10 mouse cellular contexts compared by ENCODE assay signal in genomic region chr14:122957941-122958340, GRCm38 (mm10). TPM values are rescaled to one million over a fixed set of nuclear protein-coding genes. Genes with fewer than 3 reads are reported as not detected.
DNase-seq lines count a peak whose midpoint lies in the region; ATAC-seq and TF ChIP-seq lines count a peak whose summit lies in the region.
"Had no signal": no experiment of that assay in that cellular context is flagged by ENCODE, and none has a peak within 500 bp of the region (broad histone marks: within the 10 kb centered on the region; RNA-seq: fewer than 3 reads in every experiment).

No protein-coding gene starts in this region.

- no peak for TF ChIP-seq EP300 in liver, postnatal 0 days (IDR thresholded peaks at IDR 0.05; ENCODE audit: low read depth)

- H3K4me1 ChIP-seq in midbrain, embryonic 13.5 days (replicated peaks): no peaks in the 10 kb centered on the region
- no peaks in the 10 kb centered on the region for H3K4me1 ChIP-seq in midbrain, embryonic 11.5 days (ENCODE audit: control insufficient read depth, insufficient read depth, low read length)
- no peaks in the 10 kb centered on the region for H3K4me1 ChIP-seq in liver, postnatal 0 days (ENCODE audit: insufficient read depth)

- TF ChIP-seq CTCF in liver, postnatal 0 days (IDR thresholded peaks at IDR 0.05; ENCODE audit: low read depth): no peak

- H3K4me3 ChIP-seq in midbrain, embryonic 13.5 days (replicated peaks): no peak overlapping the region
- H3K4me3 ChIP-seq in midbrain, embryonic 11.5 days (ENCODE audit: low read depth, low read length): no peak overlapping the region
- no peak overlapping the region for H3K4me3 ChIP-seq in liver, postnatal 0 days (ENCODE audit: low read depth, low read length)

- 83% methylated on average over 8 of the region's 8 CpGs for WGBS in midbrain, embryonic 13.5 days
- WGBS in midbrain, embryonic 11.5 days: 93% methylated on average over 8 of the region's 8 CpGs
- WGBS in liver, postnatal 0 days (ENCODE audit: insufficient replicate concordance): 85% methylated on average over 8 of the region's 8 CpGs

- H3K9me3 ChIP-seq in midbrain, embryonic 13.5 days: no peaks in the 10 kb centered on the region
- H3K9me3 ChIP-seq in midbrain, embryonic 11.5 days (ENCODE audit: control insufficient read depth, low read length): no peaks in the 10 kb centered on the region
- no peaks in the 10 kb centered on the region for H3K9me3 ChIP-seq in liver, postnatal 0 days (ENCODE audit: low read length)
- H3K9me3 ChIP-seq: G1E had no signal

- peaks cover 21% of the 10 kb centered on the region for H3K36me3 ChIP-seq in midbrain, embryonic 13.5 days
- H3K36me3 ChIP-seq in midbrain, embryonic 11.5 days (ENCODE audit: control insufficient read depth, insufficient read depth, low read length): no peaks in the 10 kb centered on the region
- no peaks in the 10 kb centered on the region for H3K36me3 ChIP-seq in liver, postnatal 0 days (replicated peaks; ENCODE audit: insufficient read depth, low read length)

- ATAC-seq in midbrain, embryonic 13.5 days: peak; percentile 91
- ATAC-seq in midbrain, embryonic 11.5 days (ENCODE audit: low FRiP score): no peak
- ATAC-seq in liver, postnatal 0 days: no peak

- DNase-seq in midbrain, embryonic 11.5 days (ENCODE audit: low spot score, missing footprints): no peak
- peak; percentile 38 for DNase-seq in gastrocnemius, adult 18-20 months (ENCODE audit: low spot score)
- DNase-seq in left cerebral cortex, adult 8-10 months (ENCODE audit: low spot score in 2 of 2): peak; percentile 64 to 90
- DNase-seq in skeletal muscle tissue, adult 2 months (ENCODE audit: low read depth, low spot score): peak; percentile 20
- DNase-seq in kidney, adult 11 months: no peak
- no peak for DNase-seq in liver, postnatal 0 days
- no peak for DNase-seq in adrenal gland, adult 2 months

- no peak overlapping the region for H3K27ac ChIP-seq in midbrain, embryonic 13.5 days
- H3K27ac ChIP-seq in midbrain, embryonic 11.5 days (ENCODE audit: low read depth, low read length): no peak overlapping the region
- H3K27ac ChIP-seq in liver, postnatal 0 days (ENCODE audit: low read depth): no peak overlapping the region
- H3K27ac ChIP-seq: liver, embryonic 14.5 days had no signal

- no peaks in the 10 kb centered on the region for H3K27me3 ChIP-seq in midbrain, embryonic 13.5 days
- no peaks in the 10 kb centered on the region for H3K27me3 ChIP-seq in midbrain, embryonic 11.5 days (ENCODE audit: control insufficient read depth, insufficient read depth, low read length)
- H3K27me3 ChIP-seq in liver, postnatal 0 days (ENCODE audit: insufficient read depth, low read length): no peaks in the 10 kb centered on the region

- H3K4me2 ChIP-seq in midbrain, embryonic 13.5 days (replicated peaks): no peak overlapping the region
- no peak overlapping the region for H3K4me2 ChIP-seq in midbrain, embryonic 11.5 days
- no peak overlapping the region for H3K4me2 ChIP-seq in liver, postnatal 0 days (ENCODE audit: low read depth, low read length)

- no peak overlapping the region for H3K9ac ChIP-seq in midbrain, embryonic 13.5 days (replicated peaks)
- H3K9ac ChIP-seq in midbrain, embryonic 11.5 days (ENCODE audit: low read length): no peak overlapping the region
- no peak overlapping the region for H3K9ac ChIP-seq in liver, postnatal 0 days (replicated peaks)
- H3K9ac ChIP-seq: liver, embryonic 14.5 days had no signal

RNA-seq across cellular contexts. Expression of gene Tmtc4, which starts 25.9 kb away (rescaled TPM):
- 48.1 and 51.5 TPM in 2 replicates for polyA plus RNA-seq in midbrain, embryonic 13.5 days (2015; fragmentation: Nextera tagmentation; extraction: Ambion mirVana)
- 39.8 and 41.6 TPM in 2 replicates for polyA plus RNA-seq in midbrain, embryonic 11.5 days (2014; fragmentation: Nextera tagmentation; extraction: Ambion mirVana)
- 1 to 10 TPM; 2.3 to 3.3 TPM for total RNA-seq in gastrocnemius, adult 18-20 months (2021)
- 10 to 100 TPM; 13.1 to 24.7 (median 20.6) TPM for total RNA-seq in left cerebral cortex, adult 8-10 months (2022)
- 1.5 and 1.8 TPM in 2 replicates for polyA plus RNA-seq in liver, postnatal 0 days (2015; fragmentation: Nextera tagmentation; extraction: Ambion mirVana)
- total RNA-seq in adrenal gland, adult 2 months (2021): 10 to 100 TPM; 18.7 to 22.4 TPM
- 3.0 and 7.0 TPM in 2 replicates for polyA plus RNA-seq in adrenal gland, adult 2 months (2012; rRNA removed)

RNA-seq across cellular contexts. Expression of gene Ggact, which starts 44.4 kb away (rescaled TPM):
- 4.7 and 5.9 TPM in 2 replicates for polyA plus RNA-seq in midbrain, embryonic 13.5 days (2015; fragmentation: Nextera tagmentation; extraction: Ambion mirVana)
- 5.2 and 5.5 TPM in 2 replicates for polyA plus RNA-seq in midbrain, embryonic 11.5 days (2014; fragmentation: Nextera tagmentation; extraction: Ambion mirVana)
- total RNA-seq in gastrocnemius, adult 18-20 months (2021): 10 to 100 TPM; 16.1 to 18.6 TPM
- total RNA-seq in left cerebral cortex, adult 8-10 months (2022): 10 to 100 TPM; 33.0 to 39.9 (median 34.3) TPM
- polyA plus RNA-seq in liver, postnatal 0 days (2015; fragmentation: Nextera tagmentation; extraction: Ambion mirVana): 74.0 and 78.4 TPM in 2 replicates
- total RNA-seq in adrenal gland, adult 2 months (2021): 10 to 100 TPM; 55.0 to 91.5 TPM
- 34.0 and 36.4 TPM in 2 replicates for polyA plus RNA-seq in adrenal gland, adult 2 months (2012; rRNA removed)

Comparison
In these comparisons a context has a peak if more than half of its experiments do, and no peak if none do; other contexts are left out.
1. DNase-seq: peak in gastrocnemius, adult 18-20 months (single experiment), left cerebral cortex, adult 8-10 months (2 of 2) and skeletal muscle tissue, adult 2 months (single experiment); none in midbrain, embryonic 11.5 days (single experiment), kidney, adult 11 months (single experiment), liver, postnatal 0 days (single experiment) and adrenal gland, adult 2 months (single experiment).